Mouse (Mus musculus) cerebellum, adult 2 months (tissue): ENCODE measurements at regions not wholly inside any gene's neighbourhood (a gene's known extent, or its start where the extent isn't known, plus 50 kb on each side); places are given as distances from the start of the nearest gene placed in this dataset.
"Not testable (repeated sequence)": the region's sequence is repeated elsewhere in the genome, so short reads cannot be mapped to it uniquely, and the experiment has no call there.

Experiments
- DNase-seq, 2 experiments: peaks; one replicate each; pipeline ENCODE4 v3.0.0; 2021
- H3K27ac ChIP-seq: fragments of 200-500 bp; 2 replicates; pipeline ENCODE4 v1.5.1; 2012; ENCODE audit warnings: low read length, control low read depth, inconsistent platforms; ENCODE audit not compliant: insufficient read depth
- H3K27me3 ChIP-seq: fragments of 200-500 bp; 2 replicates; pipeline ENCODE4 v1.6.1; 2012; ENCODE audit warnings: inconsistent platforms, mild to moderate bottlenecking, low read length, moderate library complexity; ENCODE audit not compliant: control insufficient read depth, insufficient read depth
- H3K4me1 ChIP-seq: fragments of 200-500 bp; 2 replicates; pipeline ENCODE4 v1.6.1; 2011; ENCODE audit warnings: low read length; ENCODE audit not compliant: control insufficient read depth, insufficient read depth
- H3K4me3 ChIP-seq: fragments of 200-500 bp; replicated peaks from 2 replicates; pipeline ENCODE3; 2011; ENCODE audit warnings: mild to moderate bottlenecking, low read depth, low read length, control low read depth; ENCODE audit not compliant: insufficient read depth
- CTCF ChIP-seq: fragments of 200-500 bp; IDR thresholded peaks from 2 replicates; pipeline ENCODE4 v1.5.1; 2011; ENCODE audit warnings: low read depth, mild to moderate bottlenecking, control low read depth, low read length, moderate library complexity, borderline replicate concordance; ENCODE audit not compliant: insufficient read depth
- POLR2A ChIP-seq: fragments of 200-500 bp; IDR thresholded peaks from 2 replicates; pipeline ENCODE4 v1.6.1; 2011; ENCODE audit warnings: low read length, control low read depth, borderline replicate concordance; ENCODE audit not compliant: insufficient read depth
- WGBS: fragments of 180-500 bp; shearing (Covaris S2); methylation state at CpG from one replicate; pipeline ENCODE4 v1.1.7; 2018; 5-methylcytosine and 5-hydroxymethylcytosine counted together

DNA sequence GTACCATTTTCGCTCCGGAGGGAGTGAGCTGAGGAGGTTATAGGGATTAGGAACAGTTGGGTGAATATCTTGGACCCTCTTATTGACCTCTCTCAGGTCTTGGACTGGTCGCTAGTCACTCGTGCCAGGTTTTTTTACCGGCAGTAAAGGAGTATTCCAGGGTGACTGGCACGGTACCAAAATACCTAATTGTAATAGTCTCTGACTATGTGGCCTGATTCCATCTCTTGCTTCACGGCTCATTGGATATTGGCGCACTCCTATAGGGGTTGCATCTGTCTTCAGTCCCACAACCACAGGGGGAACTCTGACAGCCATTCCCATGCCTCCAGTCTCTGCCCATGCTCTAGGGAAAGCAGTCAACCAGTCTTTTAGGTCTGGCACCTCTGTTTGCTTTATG, 1008.4 kb downstream of the Cntnap5b start:
- H3K27ac ChIP-seq, H3K4me1 ChIP-seq, H3K27me3 ChIP-seq, H3K4me3 ChIP-seq: not testable (repeated sequence)
- peak in 1 of 2 experiments; percentile 10 for DNase-seq
- 17% methylated on average over 8 of the region's 8 CpGs for WGBS

DNA sequence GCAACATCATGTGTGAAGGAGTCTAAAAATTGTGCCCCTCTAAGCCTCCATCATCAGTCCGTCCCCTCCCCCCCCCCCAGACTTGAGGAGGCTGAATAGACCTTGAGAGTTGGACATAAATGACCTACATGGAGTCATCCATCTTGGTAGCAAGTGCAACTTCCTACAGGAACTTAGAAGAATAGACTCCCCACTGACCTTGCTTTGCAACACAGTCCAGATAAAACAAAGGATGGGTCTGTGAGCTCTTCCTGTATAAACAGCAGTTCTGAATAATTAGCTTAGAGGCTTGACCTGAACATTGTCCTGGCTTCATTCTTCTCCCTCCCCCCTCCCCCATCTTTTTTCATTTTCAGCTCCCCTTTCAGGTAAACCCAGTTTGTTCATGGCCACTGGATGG, 1015.2 kb downstream of the Cntnap5b start:
- Histone ChIP-seq H3K27ac (no peak overlapping the region), H3K4me1 (no peaks in the 10 kb centered on the region), H3K4me3 (no peak overlapping the region), H3K27me3 (no peaks in the 10 kb centered on the region)
- no peak for DNase-seq
- 89% methylated on average over 1 of the region's 1 CpGs for WGBS
- TF ChIP-seq POLR2A, result no peak

DNA sequence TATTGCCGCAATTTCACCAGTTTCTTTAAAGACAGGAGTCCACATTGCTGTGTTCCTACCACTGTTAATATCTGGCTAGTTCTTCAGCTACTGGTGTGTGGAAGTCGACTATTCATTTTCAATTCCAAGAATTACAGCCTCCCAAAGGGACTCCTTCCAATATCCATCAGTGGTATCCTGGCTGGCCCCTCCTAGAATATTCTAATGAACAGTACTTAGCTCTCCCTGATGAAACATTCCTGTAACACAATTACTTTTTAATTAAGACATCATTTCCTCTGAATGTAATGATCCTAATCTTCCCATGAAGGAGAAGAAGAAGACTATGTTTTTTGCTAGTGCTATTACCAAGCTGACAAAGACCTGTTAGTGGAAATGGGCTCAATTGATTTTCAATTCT, 1028.5 kb downstream of the Cntnap5b start:
- no peaks in the 10 kb centered on the region for H3K4me1 ChIP-seq
- no peak for DNase-seq

More for the DNA sequence above, 1028.5 kb downstream of the Cntnap5b start:
- 66% methylated on average over 2 of the region's 2 CpGs for WGBS
- Histone ChIP-seq H3K27me3 (no peaks in the 10 kb centered on the region), H3K4me3 (no peak overlapping the region), H3K27ac (no peak overlapping the region)
- TF ChIP-seq POLR2A, result no peak
- TF ChIP-seq CTCF, result no peak
